Mouse (Mus musculus) C2C12 (cell line): ENCODE results near the gene Pla2g2f. TPM values are rescaled to one million over a fixed set of nuclear protein-coding genes. Genes with fewer than 3 reads are reported as not detected.

ENCODE experiments used
- H3K27me3 ChIP-seq: one replicate; pipeline ENCODE4 v1.6.1; 2011; ENCODE audit not compliant: control insufficient read depth, insufficient read depth, insufficient read length
- H3K36me3 ChIP-seq: one replicate; pipeline ENCODE4 v1.6.1; 2011; ENCODE audit not compliant: control insufficient read depth, insufficient read depth
- H3K4me3 ChIP-seq: one replicate; pipeline ENCODE4 v1.5.1; 2011; ENCODE audit warnings: mild to moderate bottlenecking, control low read depth; ENCODE audit not compliant: poor library complexity, insufficient read depth, severe bottlenecking
- H3K79me2 ChIP-seq: one replicate; pipeline ENCODE4 v1.6.1; 2011; ENCODE audit not compliant: control insufficient read depth, insufficient read depth
- H3K79me3 ChIP-seq: one replicate; pipeline ENCODE4 v1.6.1; 2011; ENCODE audit warnings: low read depth, control low read depth
- H3ac ChIP-seq: one replicate; pipeline ENCODE3; 2011; ENCODE audit warnings: low read depth; ENCODE audit not compliant: control insufficient read depth, insufficient read length
- CEBPB ChIP-seq: IDR thresholded peaks from one replicate; pipeline ENCODE4 v1.6.1; 2011; ENCODE audit warnings: low read depth, mild to moderate bottlenecking, control low read depth, moderate library complexity
- CTCF ChIP-seq: IDR thresholded peaks from one replicate; pipeline ENCODE4 v1.5.1; 2011; ENCODE audit not compliant: control insufficient read depth, insufficient read depth, insufficient read length
- FOSL1 ChIP-seq: IDR thresholded peaks from one replicate; pipeline ENCODE4 v1.8.0; 2011; ENCODE audit warnings: mild to moderate bottlenecking, low read length; ENCODE audit not compliant: poor library complexity, insufficient read depth, severe bottlenecking
- MAX ChIP-seq: IDR thresholded peaks from one replicate; pipeline ENCODE4 v1.6.1; 2011; ENCODE audit warnings: mild to moderate bottlenecking, control low read depth
- MYOD1 ChIP-seq: IDR thresholded peaks from one replicate; pipeline ENCODE4 v1.6.1; 2011; ENCODE audit warnings: low read depth; ENCODE audit not compliant: control insufficient read depth, insufficient read length
- MYOG ChIP-seq: IDR thresholded peaks from one replicate; pipeline ENCODE4 v1.6.1; 2011; ENCODE audit not compliant: control insufficient read depth, insufficient read length; ENCODE audit errors: extremely low read depth
- USF1 ChIP-seq: IDR thresholded peaks from one replicate; pipeline ENCODE4 v1.6.1; 2011; ENCODE audit warnings: low read depth, mild to moderate bottlenecking, control low read depth, moderate library complexity
- polyA plus RNA-seq: library from polyadenylated mRNA; unstranded; fragments of >200 nt; fragmentation: generic; extraction: Trizol; gene quantifications from one replicate; pipeline ENCODE4 v1.2.1, GENCODE M21; 2012; ENCODE audit warnings: missing spikeins

Pla2g2f gene
- polyA plus RNA-seq, 1 experiment, result not detected

DNA sequence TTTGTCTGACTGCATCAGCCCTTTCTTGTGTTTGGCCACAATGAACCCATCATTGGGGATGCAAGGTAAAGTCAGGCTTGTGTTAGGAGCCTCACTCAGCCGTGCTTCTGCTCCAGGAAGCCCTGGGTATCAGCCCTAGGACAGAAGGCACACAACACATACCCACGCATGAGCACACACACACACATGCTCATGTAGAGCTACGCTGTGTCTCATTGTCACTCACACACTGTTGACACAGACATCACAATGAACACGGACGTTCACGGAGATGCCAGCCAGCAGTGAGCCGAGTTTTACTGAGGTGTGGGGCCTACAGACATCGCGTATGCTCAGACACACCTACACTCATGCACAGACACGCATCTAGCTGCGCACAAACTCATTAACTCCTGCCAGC, 1.4 kb downstream of the Pla2g2f start:
- H3K27me3 ChIP-seq, result peaks cover 15% of the 10 kb centered on the region
- H3K79me3 ChIP-seq, result no peaks in the 10 kb centered on the region
- H3ac ChIP-seq, result no peak overlapping the region
- no peak for TF ChIP-seq MYOG
- no peak overlapping the region for H3K4me3 ChIP-seq
- H3K36me3 ChIP-seq, result no peaks in the 10 kb centered on the region
- no peaks in the 10 kb centered on the region for H3K79me2 ChIP-seq

DNA sequence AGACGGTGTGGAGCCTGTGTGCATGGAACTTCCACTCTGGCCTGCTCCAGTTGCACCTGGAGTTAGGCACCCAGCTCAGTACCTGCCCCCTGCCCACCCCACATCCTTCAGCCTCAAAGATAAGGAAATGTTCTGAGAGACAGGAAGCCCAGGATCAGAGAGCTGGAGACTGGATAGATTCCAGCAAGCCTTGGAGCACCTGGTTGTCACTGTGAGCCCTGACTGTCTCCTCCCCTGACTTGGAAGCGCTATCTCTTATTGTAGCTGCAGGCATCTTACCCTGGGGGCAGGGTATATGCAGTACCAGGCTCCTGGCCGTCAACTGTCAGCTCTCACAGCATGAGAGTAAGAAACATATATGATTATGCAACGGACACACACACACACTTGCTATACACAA, 2.0 kb downstream of the Pla2g2f start:
- H3ac ChIP-seq, result no peak overlapping the region
- H3K4me3 ChIP-seq, result no peak overlapping the region
- H3K36me3 ChIP-seq, result no peaks in the 10 kb centered on the region
- TF ChIP-seq FOSL1 (no peak), MYOG (no peak), MAX (no peak), MYOD1 (no peak), CTCF (no peak), CEBPB (no peak), USF1 (no peak)
- H3K79me2 ChIP-seq, result no peaks in the 10 kb centered on the region
- peaks cover 13% of the 10 kb centered on the region for H3K27me3 ChIP-seq
- no peaks in the 10 kb centered on the region for H3K79me3 ChIP-seq

DNA sequence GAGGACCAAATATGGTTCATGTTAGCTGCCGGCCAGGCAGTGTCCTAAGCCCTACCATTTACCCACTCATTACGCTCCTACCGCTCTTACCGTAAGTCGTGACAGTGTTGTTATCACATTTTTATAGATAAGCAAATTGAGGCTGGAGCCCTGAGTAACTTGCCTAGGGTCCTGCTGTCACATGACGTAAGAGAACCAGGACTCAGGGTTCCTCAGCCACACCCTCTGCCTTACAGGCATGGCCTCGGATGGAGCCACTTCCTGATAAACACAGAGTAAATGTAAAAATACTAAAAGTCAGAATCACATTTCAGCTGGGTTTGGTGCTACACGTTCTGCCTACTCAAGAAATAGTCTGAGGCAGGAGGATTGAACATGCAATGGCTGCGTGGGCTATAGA, 3.0 kb downstream of the Pla2g2f start:
- Histone ChIP-seq H3K27me3 (peaks cover 14% of the 10 kb centered on the region), H3K79me2 (no peaks in the 10 kb centered on the region), H3K79me3 (no peaks in the 10 kb centered on the region), H3ac (no peak overlapping the region), H3K4me3 (no peak overlapping the region), H3K36me3 (no peaks in the 10 kb centered on the region)
- TF ChIP-seq USF1 (no peak), MAX (no peak), MYOD1 (no peak), MYOG (no peak), CEBPB (no peak)

DNA sequence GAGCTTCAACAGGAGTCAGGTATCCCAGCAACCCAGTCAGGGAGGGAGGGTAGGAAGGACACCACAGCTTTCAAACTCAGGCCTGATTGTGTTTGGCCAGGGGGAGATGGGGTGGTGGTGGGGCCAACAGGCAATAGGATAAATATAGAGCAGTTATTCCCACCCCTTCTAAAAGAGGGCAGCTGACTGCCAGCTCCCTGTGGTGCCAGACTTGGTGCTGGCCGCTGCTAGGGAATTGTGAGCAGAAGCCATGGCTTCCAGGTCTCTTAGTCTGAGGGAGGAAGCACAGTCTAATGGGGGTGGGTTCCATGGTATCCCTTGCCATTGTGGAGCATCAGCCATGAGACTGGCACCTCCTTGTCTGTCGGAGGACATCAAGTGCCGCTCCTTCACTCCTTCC, 3.8 kb downstream of the Pla2g2f start:
- Histone ChIP-seq H3K79me2 (no peaks in the 10 kb centered on the region), H3K79me3 (no peaks in the 10 kb centered on the region), H3K27me3 (peaks cover 20% of the 10 kb centered on the region), H3K4me3 (no peak overlapping the region), H3K36me3 (no peaks in the 10 kb centered on the region), H3ac (no peak overlapping the region)
- no peak for TF ChIP-seq MYOG

DNA sequence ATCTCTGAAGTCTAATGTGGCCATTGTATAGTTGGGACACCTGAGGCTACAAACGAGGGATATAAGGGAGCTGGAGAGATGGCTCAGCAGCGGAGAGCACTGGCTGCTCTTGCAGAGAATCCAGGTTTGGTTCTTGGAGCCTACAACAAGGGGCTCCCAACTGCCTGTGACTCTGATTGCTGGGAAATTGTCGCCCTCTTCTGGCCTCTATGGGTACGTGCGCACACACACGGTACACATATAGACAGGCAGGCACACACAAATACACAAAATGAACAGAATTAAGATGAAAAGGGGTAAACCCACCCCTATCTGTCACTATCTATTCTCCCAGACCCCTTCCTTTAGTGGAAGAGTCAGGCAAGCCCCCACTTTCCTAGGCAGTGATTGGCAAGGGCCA, 4.8 kb downstream of the Pla2g2f start:
- H3K79me3 ChIP-seq, result no peaks in the 10 kb centered on the region
- H3K36me3 ChIP-seq, result no peaks in the 10 kb centered on the region
- no peaks in the 10 kb centered on the region for H3K79me2 ChIP-seq
- no peak overlapping the region for H3K4me3 ChIP-seq
- H3K27me3 ChIP-seq, result peaks cover 23% of the 10 kb centered on the region
- TF ChIP-seq CTCF, result no peak
- TF ChIP-seq MYOG, result no peak
- TF ChIP-seq MAX, result no peak
- no peak overlapping the region for H3ac ChIP-seq

DNA sequence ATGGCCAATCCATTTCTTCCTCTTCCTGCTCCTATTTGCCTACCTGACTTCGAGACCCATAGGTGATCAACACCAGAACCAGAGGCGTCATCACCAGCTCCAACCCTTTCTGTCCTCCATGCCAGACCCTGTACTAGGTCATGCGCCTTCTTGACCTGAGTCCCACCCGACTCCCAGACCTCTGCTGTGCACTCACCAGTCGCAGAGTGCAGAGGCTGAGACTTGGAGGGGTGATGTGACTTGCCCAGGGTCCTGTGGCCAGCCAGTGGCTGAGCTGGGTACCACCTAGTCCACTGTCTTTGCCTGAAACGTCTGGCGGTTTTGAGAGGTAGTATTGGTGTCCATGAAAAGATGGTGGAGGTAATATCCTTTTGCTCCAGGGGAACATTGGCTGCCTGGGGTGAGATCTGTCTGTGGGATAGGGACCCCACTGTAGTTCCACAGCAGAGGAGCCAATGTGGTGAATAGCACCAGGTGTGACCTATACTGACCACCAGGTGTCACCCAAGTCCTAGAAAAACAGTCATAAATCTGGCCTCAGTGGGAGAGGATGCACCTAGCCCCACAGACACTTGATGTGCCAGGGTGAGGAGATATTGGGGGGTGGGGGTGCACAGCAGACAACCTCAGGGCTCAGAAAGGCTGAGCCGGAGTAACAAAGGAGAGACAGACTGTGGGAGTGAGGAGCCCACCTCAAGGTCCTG, 8.9 kb downstream of the Pla2g2f start:
- no peak overlapping the region for H3K4me3 ChIP-seq
- TF ChIP-seq FOSL1, result no peak
- TF ChIP-seq MYOG, result no peak
- no peak for TF ChIP-seq CEBPB
- no peak for TF ChIP-seq MYOD1
- TF ChIP-seq MAX, result no peak
- TF ChIP-seq USF1, result no peak
- no peak for TF ChIP-seq CTCF
- no peaks in the 10 kb centered on the region for H3K79me2 ChIP-seq
- H3K36me3 ChIP-seq, result no peaks in the 10 kb centered on the region
- no peaks in the 10 kb centered on the region for H3K79me3 ChIP-seq
- H3K27me3 ChIP-seq, result peaks cover 35% of the 10 kb centered on the region
- no peak overlapping the region for H3ac ChIP-seq

DNA sequence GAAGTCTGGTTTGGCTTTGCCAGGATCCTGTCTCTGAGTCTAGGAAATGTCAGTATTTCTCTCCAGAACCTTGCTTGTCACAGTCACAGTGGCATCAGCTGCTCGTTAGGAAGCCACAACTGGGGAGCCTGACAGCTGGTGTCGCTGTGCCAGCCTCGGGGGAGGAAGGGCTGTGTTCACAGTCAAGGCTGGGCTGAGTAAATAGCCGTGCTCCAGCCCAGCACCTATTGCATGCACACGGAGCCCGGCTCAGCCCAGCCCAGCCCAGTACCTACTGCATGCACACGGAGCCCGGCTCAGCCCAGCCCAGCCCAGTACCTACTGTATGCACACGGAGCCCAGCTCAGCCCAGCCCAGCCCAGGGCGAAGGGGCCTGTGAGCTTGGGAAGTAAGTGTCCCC, 9.6 kb downstream of the Pla2g2f start:
- H3ac ChIP-seq, result no peak overlapping the region
- H3K27me3 ChIP-seq, result peaks cover 41% of the 10 kb centered on the region
- no peaks in the 10 kb centered on the region for H3K79me3 ChIP-seq
- no peaks in the 10 kb centered on the region for H3K36me3 ChIP-seq
- no peak overlapping the region for H3K4me3 ChIP-seq
- TF ChIP-seq MYOD1 (no peak), FOSL1 (no peak), USF1 (no peak)
- no peaks in the 10 kb centered on the region for H3K79me2 ChIP-seq
